Mouse (Mus musculus) frontal cortex, postnatal 14 days (tissue): ENCODE measurements at regions not wholly inside any gene's neighbourhood (a gene's known extent, or its start where the extent isn't known, plus 50 kb on each side); places are given as distances from the start of the nearest gene placed in this dataset.

Experiments used
- DNase-seq, 2 experiments: peaks; one replicate each; pipeline ENCODE4 v3.0.0; 2022; ENCODE audit warnings: low spot score in 2 of 2

- no peak for DNase-seq
Measured at GRCm38 (mm10) chr9:30772456-30772855, 149.8 kb downstream of the Adamts15 start.

- DNase-seq: no peak
Measured at GRCm38 (mm10) chr9:30770436-30771173, 151.6 kb downstream of the Adamts15 start.

- no peak for DNase-seq
Measured at GRCm38 (mm10) chr9:30769435-30769729, 152.9 kb downstream of the Adamts15 start.

- no peak for DNase-seq
Measured at GRCm38 (mm10) chr9:30768665-30769434, 153.4 kb downstream of the Adamts15 start.

- DNase-seq: no peak
Measured at GRCm38 (mm10) chr9:30766701-30767100, 155.6 kb downstream of the Adamts15 start.

GRCm38 (mm10) chr9:30766171-30766570, 156.1 kb downstream of the Adamts15 start:
- DNase-seq: no peak

- DNase-seq: no peak
Measured at GRCm38 (mm10) chr9:30765017-30765569, 157.2 kb downstream of the Adamts15 start.

- peak; percentile 5 to 6 for DNase-seq
Measured at GRCm38 (mm10) chr9:30762913-30763312, 159.3 kb downstream of the Adamts15 start.

GRCm38 (mm10) chr9:30758121-30758520, 164.1 kb downstream of the Adamts15 start:
- DNase-seq: no peak

GRCm38 (mm10) chr9:30757406-30757805, 164.8 kb downstream of the Adamts15 start:
- DNase-seq: no peak

- DNase-seq: no peak
Measured at GRCm38 (mm10) chr9:30756796-30757195, 165.5 kb downstream of the Adamts15 start.

- no peak for DNase-seq
Measured at GRCm38 (mm10) chr9:30755586-30755985, 166.7 kb downstream of the Adamts15 start.

GRCm38 (mm10) chr9:30754826-30755225, 167.4 kb downstream of the Adamts15 start:
- DNase-seq: no peak

GRCm38 (mm10) chr9:30743471-30743870, 178.8 kb downstream of the Adamts15 start:
- DNase-seq: no peak

GRCm38 (mm10) chr9:30742471-30743098, 179.7 kb downstream of the Adamts15 start:
- DNase-seq: no peak

- no peak for DNase-seq
Measured at GRCm38 (mm10) chr9:30731687-30732086, 190.6 kb downstream of the Adamts15 start.

- no peak for DNase-seq
Measured at GRCm38 (mm10) chr9:30723364-30724070, 198.7 kb downstream of the Adamts15 start.

GRCm38 (mm10) chr9:30721861-30722260, 200.4 kb downstream of the Adamts15 start:
- DNase-seq: no peak

GRCm38 (mm10) chr9:30716421-30717170, 205.7 kb downstream of the Adamts15 start:
- DNase-seq: no peak

GRCm38 (mm10) chr9:30710131-30710530, 212.1 kb downstream of the Adamts15 start:
- no peak for DNase-seq

GRCm38 (mm10) chr9:30699848-30700247, 222.4 kb downstream of the Adamts15 start:
- no peak for DNase-seq
